8 mouse cellular contexts compared by ENCODE assay signal in the genomic region with DNA sequence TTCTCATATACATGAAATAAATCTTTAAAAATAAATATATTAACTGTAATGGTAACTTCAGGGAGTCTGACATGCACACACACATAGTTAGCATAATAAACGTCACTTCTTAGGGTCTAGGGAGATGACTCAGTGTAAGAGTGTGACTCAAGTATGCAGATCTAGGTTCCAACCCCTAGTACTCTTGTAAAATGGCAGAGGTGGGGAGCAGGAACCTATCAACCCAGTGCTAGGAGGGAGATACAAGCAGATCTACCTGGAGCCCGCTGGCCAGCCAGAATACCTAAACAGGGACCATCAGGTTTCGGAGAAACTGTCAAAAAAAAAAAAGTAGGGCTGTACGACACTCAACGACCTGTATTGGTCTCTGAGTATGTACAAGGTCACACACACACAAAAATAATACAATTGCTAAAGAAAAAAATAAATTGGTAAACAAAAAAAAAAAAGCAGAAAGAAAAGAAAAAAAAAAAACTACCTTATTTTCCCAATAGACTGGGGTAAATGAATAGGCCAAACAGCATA. TPM values are rescaled to one million over a fixed set of nuclear protein-coding genes. Genes with fewer than 3 reads are reported as not detected.
DNase-seq lines count a peak whose midpoint lies in the region; ATAC-seq and TF ChIP-seq lines count a peak whose summit lies in the region.

No protein-coding gene starts in this region.

- peaks cover 36% of the 10 kb centered on the region for H3K4me1 ChIP-seq in lung, embryonic 15.5 days
- H3K4me1 ChIP-seq in embryonic facial prominence, embryonic 10.5 days, result peaks cover 40% of the 10 kb centered on the region
- peaks cover 7% of the 10 kb centered on the region for H3K4me1 ChIP-seq in hindbrain, postnatal 0 days (ENCODE audit: insufficient read depth, low read length)
- peaks cover 20% of the 10 kb centered on the region for H3K4me1 ChIP-seq in neural tube, embryonic 14.5 days (ENCODE audit: control insufficient read depth, insufficient read depth, low read length)

- 14% methylated on average over 5 of the region's 5 CpGs for WGBS in lung, embryonic 15.5 days
- WGBS in embryonic facial prominence, embryonic 10.5 days, result 24% methylated on average over 5 of the region's 5 CpGs
- WGBS in hindbrain, postnatal 0 days, result 28% methylated on average over 5 of the region's 5 CpGs
- 32% methylated on average over 5 of the region's 5 CpGs for WGBS in neural tube, embryonic 14.5 days

- no peak for DNase-seq in lung, postnatal 4 days
- DNase-seq in embryonic facial prominence, embryonic 10.5 days (ENCODE audit: low spot score), result no peak
- DNase-seq in hindbrain, postnatal 0 days (ENCODE audit: low spot score), result no peak
- no peak for DNase-seq in layer of hippocampus, adult 8-10 months (ENCODE audit: low spot score in 2 of 2)
- DNase-seq in adrenal gland, adult 2 months, result no peak
- DNase-seq in spleen, postnatal 10 days (ENCODE audit: low spot score in 2 of 2), result no peak

- no peak overlapping the region for H3K9ac ChIP-seq in lung, embryonic 15.5 days
- H3K9ac ChIP-seq in hindbrain, postnatal 0 days (replicated peaks; ENCODE audit: low read length), result peak overlapping the region; percentile 59
- H3K9ac ChIP-seq in neural tube, embryonic 14.5 days (replicated peaks; ENCODE audit: low read depth, low read length), result peak overlapping the region; percentile 43

- no peaks in the 10 kb centered on the region for H3K27me3 ChIP-seq in lung, embryonic 15.5 days
- H3K27me3 ChIP-seq in embryonic facial prominence, embryonic 10.5 days (replicated peaks; ENCODE audit: low read depth, poor library complexity, severe bottlenecking), result no peaks in the 10 kb centered on the region
- H3K27me3 ChIP-seq in hindbrain, postnatal 0 days (ENCODE audit: insufficient read depth, low read length), result no peaks in the 10 kb centered on the region
- H3K27me3 ChIP-seq in neural tube, embryonic 14.5 days (ENCODE audit: control insufficient read depth, insufficient read depth, low read length), result no peaks in the 10 kb centered on the region

- peak overlapping the region; percentile 56 for H3K4me2 ChIP-seq in lung, embryonic 15.5 days
- H3K4me2 ChIP-seq in hindbrain, postnatal 0 days (ENCODE audit: low read depth, low read length), result peak overlapping the region; percentile 59
- H3K4me2 ChIP-seq in neural tube, embryonic 14.5 days (ENCODE audit: low read depth, low read length), result peak overlapping the region; percentile 50

- no peaks in the 10 kb centered on the region for H3K9me3 ChIP-seq in lung, embryonic 15.5 days
- H3K9me3 ChIP-seq in embryonic facial prominence, embryonic 10.5 days, result no peaks in the 10 kb centered on the region
- no peaks in the 10 kb centered on the region for H3K9me3 ChIP-seq in hindbrain, postnatal 0 days (ENCODE audit: low read length)
- no peaks in the 10 kb centered on the region for H3K9me3 ChIP-seq in neural tube, embryonic 14.5 days (ENCODE audit: control insufficient read depth, low read length)

- no peak for ATAC-seq in lung, embryonic 15.5 days (ENCODE audit: borderline replicate concordance, extremely low read depth, low FRiP score, low TSS enrichment)
- ATAC-seq in hindbrain, postnatal 0 days, result no peak
- no peak for ATAC-seq in neural tube, embryonic 14.5 days (ENCODE audit: low read depth)

- H3K4me3 ChIP-seq in lung, embryonic 15.5 days, result peak overlapping the region; percentile 73
- peak overlapping the region; percentile 75 for H3K4me3 ChIP-seq in embryonic facial prominence, embryonic 10.5 days
- peak overlapping the region; percentile 64 for H3K4me3 ChIP-seq in hindbrain, postnatal 0 days (ENCODE audit: low read length)
- H3K4me3 ChIP-seq in neural tube, embryonic 14.5 days (ENCODE audit: low read depth, low read length), result peak overlapping the region; percentile 49

- H3K27ac ChIP-seq in lung, embryonic 15.5 days, result 0 out of 2 replicates have a peak overlapping the region, but pooled peaks have one; percentile 39
- H3K27ac ChIP-seq in embryonic facial prominence, embryonic 10.5 days (replicated peaks), result peak overlapping the region; percentile 81; the same call in 1 of the 2 replicates
- H3K27ac ChIP-seq in hindbrain, postnatal 0 days, result peak overlapping the region; percentile 84
- peak overlapping the region; percentile 78; the same call in 1 of the 2 replicates for H3K27ac ChIP-seq in neural tube, embryonic 14.5 days (ENCODE audit: low read depth, low read length)

- peaks cover 32% of the 10 kb centered on the region for H3K36me3 ChIP-seq in lung, embryonic 15.5 days
- peaks cover 49% of the 10 kb centered on the region for H3K36me3 ChIP-seq in embryonic facial prominence, embryonic 10.5 days (replicated peaks)
- H3K36me3 ChIP-seq in hindbrain, postnatal 0 days (ENCODE audit: insufficient read depth, low read length), result peaks cover 21% of the 10 kb centered on the region
- peaks cover 15% of the 10 kb centered on the region; the same call in 1 of the 2 replicates for H3K36me3 ChIP-seq in neural tube, embryonic 14.5 days (ENCODE audit: control insufficient read depth, insufficient read depth, low read length)

- TF ChIP-seq CTCF in hindbrain, postnatal 0 days (IDR thresholded peaks at IDR 0.05; ENCODE audit: low read depth), result no peak

RNA-seq across cellular contexts. Expression of gene Ocel1, which starts 0.3 kb away (rescaled TPM):
- 7.0 and 7.2 TPM in 2 replicates for polyA plus RNA-seq in lung, embryonic 15.5 days (2015; fragmentation: Nextera tagmentation; extraction: Ambion mirVana)
- polyA plus RNA-seq in embryonic facial prominence, embryonic 10.5 days (2016; fragmentation: Nextera tagmentation; extraction: Ambion mirVana), result 4.0 and 5.0 TPM in 2 replicates
- total RNA-seq in hindbrain, postnatal 0 days (2014; rRNA removed), result 11.8 and 12.3 TPM in 2 replicates
- polyA plus RNA-seq in hindbrain, postnatal 0 days (2015; fragmentation: Nextera tagmentation; extraction: Ambion mirVana), result 5.0 and 5.8 TPM in 2 replicates
- polyA plus RNA-seq in neural tube, embryonic 14.5 days (2014; fragmentation: Nextera tagmentation; extraction: Ambion mirVana), result 4.8 and 4.9 TPM in 2 replicates
- total RNA-seq in layer of hippocampus, adult 8-10 months (2022), result 10 to 100 TPM; 10.3 to 15.9 (median 14.1) TPM
- total RNA-seq in adrenal gland, adult 2 months (2021), result 10 to 100 TPM; 16.5 to 17.8 TPM
- polyA plus RNA-seq in adrenal gland, adult 2 months (2012; rRNA removed), result 32.1 and 36.1 TPM in 2 replicates

RNA-seq across cellular contexts. Expression of gene Use1, which starts 4.1 kb away (rescaled TPM):
- polyA plus RNA-seq in lung, embryonic 15.5 days (2015; fragmentation: Nextera tagmentation; extraction: Ambion mirVana), result 85.0 and 87.0 TPM in 2 replicates
- 83.1 and 84.3 TPM in 2 replicates for polyA plus RNA-seq in embryonic facial prominence, embryonic 10.5 days (2016; fragmentation: Nextera tagmentation; extraction: Ambion mirVana)
- total RNA-seq in hindbrain, postnatal 0 days (2014; rRNA removed), result 116 and 119 TPM in 2 replicates
- polyA plus RNA-seq in hindbrain, postnatal 0 days (2015; fragmentation: Nextera tagmentation; extraction: Ambion mirVana), result 123 and 129 TPM in 2 replicates
- 115 and 130 TPM in 2 replicates for polyA plus RNA-seq in neural tube, embryonic 14.5 days (2014; fragmentation: Nextera tagmentation; extraction: Ambion mirVana)
- 100 to 1,000 TPM in 3 of 4 experiments, 10 to 100 TPM in 1; 98.8 to 130 (median 117) TPM for total RNA-seq in layer of hippocampus, adult 8-10 months (2022)
- total RNA-seq in adrenal gland, adult 2 months (2021), result 100 to 1,000 TPM; 167 to 218 TPM
- 69.3 and 79.6 TPM in 2 replicates for polyA plus RNA-seq in adrenal gland, adult 2 months (2012; rRNA removed)

RNA-seq across cellular contexts. Expression of gene Nr2f6, which starts 11.0 kb away (rescaled TPM):
- polyA plus RNA-seq in lung, embryonic 15.5 days (2015; fragmentation: Nextera tagmentation; extraction: Ambion mirVana), result 76.6 and 80.4 TPM in 2 replicates
- 63.6 and 78.0 TPM in 2 replicates for polyA plus RNA-seq in embryonic facial prominence, embryonic 10.5 days (2016; fragmentation: Nextera tagmentation; extraction: Ambion mirVana)
- total RNA-seq in hindbrain, postnatal 0 days (2014; rRNA removed), result 127 and 129 TPM in 2 replicates
- 33.8 and 34.1 TPM in 2 replicates for polyA plus RNA-seq in hindbrain, postnatal 0 days (2015; fragmentation: Nextera tagmentation; extraction: Ambion mirVana)
- 22.3 and 32.8 TPM in 2 replicates for polyA plus RNA-seq in neural tube, embryonic 14.5 days (2014; fragmentation: Nextera tagmentation; extraction: Ambion mirVana)
- 10 to 100 TPM; 38.7 to 46.1 (median 41.2) TPM for total RNA-seq in layer of hippocampus, adult 8-10 months (2022)
- 10 to 100 TPM; 49.7 to 71.5 TPM for total RNA-seq in adrenal gland, adult 2 months (2021)
- polyA plus RNA-seq in adrenal gland, adult 2 months (2012; rRNA removed), result 335 and 389 TPM in 2 replicates

RNA-seq across cellular contexts. Expression of gene Ushbp1, which starts 24.8 kb away (rescaled TPM):
- 28.2 and 30.7 TPM in 2 replicates for polyA plus RNA-seq in lung, embryonic 15.5 days (2015; fragmentation: Nextera tagmentation; extraction: Ambion mirVana)
- polyA plus RNA-seq in embryonic facial prominence, embryonic 10.5 days (2016; fragmentation: Nextera tagmentation; extraction: Ambion mirVana), result 5.4 and 5.5 TPM in 2 replicates
- 2.9 and 4.8 TPM in 2 replicates for total RNA-seq in hindbrain, postnatal 0 days (2014; rRNA removed)
- polyA plus RNA-seq in hindbrain, postnatal 0 days (2015; fragmentation: Nextera tagmentation; extraction: Ambion mirVana), result 5.1 and 5.3 TPM in 2 replicates
- polyA plus RNA-seq in neural tube, embryonic 14.5 days (2014; fragmentation: Nextera tagmentation; extraction: Ambion mirVana), result 3.2 and 5.0 TPM in 2 replicates
- 1 to 10 TPM; 3.5 to 4.9 (median 4.1) TPM for total RNA-seq in layer of hippocampus, adult 8-10 months (2022)
- 10 to 100 TPM; 11.9 to 16.8 TPM for total RNA-seq in adrenal gland, adult 2 months (2021)
- polyA plus RNA-seq in adrenal gland, adult 2 months (2012; rRNA removed), result 40.1 and 58.8 TPM in 2 replicates

RNA-seq across cellular contexts. Expression of gene Babam1, which starts 25.9 kb away (rescaled TPM):
- polyA plus RNA-seq in lung, embryonic 15.5 days (2015; fragmentation: Nextera tagmentation; extraction: Ambion mirVana), result 109 and 112 TPM in 2 replicates
- polyA plus RNA-seq in embryonic facial prominence, embryonic 10.5 days (2016; fragmentation: Nextera tagmentation; extraction: Ambion mirVana), result 109 and 110 TPM in 2 replicates
- 75.6 and 103 TPM in 2 replicates for total RNA-seq in hindbrain, postnatal 0 days (2014; rRNA removed)
- polyA plus RNA-seq in hindbrain, postnatal 0 days (2015; fragmentation: Nextera tagmentation; extraction: Ambion mirVana), result 94.7 and 95.0 TPM in 2 replicates
- polyA plus RNA-seq in neural tube, embryonic 14.5 days (2014; fragmentation: Nextera tagmentation; extraction: Ambion mirVana), result 90.9 and 96.5 TPM in 2 replicates
- total RNA-seq in layer of hippocampus, adult 8-10 months (2022), result 100 to 1,000 TPM in 3 of 4 experiments, 10 to 100 TPM in 1; 95.9 to 110 (median 108) TPM
- total RNA-seq in adrenal gland, adult 2 months (2021), result 100 to 1,000 TPM; 106 to 119 TPM
- 143 and 164 TPM in 2 replicates for polyA plus RNA-seq in adrenal gland, adult 2 months (2012; rRNA removed)
